Mouse (Mus musculus): Measurements from ENCODE around the gene Gm867. TPM values are rescaled to one million over a fixed set of nuclear protein-coding genes. Genes with fewer than 3 reads are reported as not detected.

Gene Gm867
- total RNA-seq, 2 experiments from 2014 or later, result 0.64 to 1.1 TPM

- DNase-seq (ENCODE audit: extremely low spot score in 1 of 2, low spot score in 1 of 2), result no peak
These were observed 36.1 kb downstream of the Gm867 start for GRCm38 (mm10) chr10:75904391-75904790.

- no peak for DNase-seq (ENCODE audit: extremely low spot score in 1 of 2, low spot score in 1 of 2)
These were observed 41.6 kb downstream of the Gm867 start for GRCm38 (mm10) chr10:75898846-75899245.

- DNase-seq (ENCODE audit: extremely low spot score in 1 of 2, low spot score in 1 of 2), result no peak
These were observed 42.4 kb downstream of the Gm867 start for GRCm38 (mm10) chr10:75898039-75898564.

- peak; percentile 52 to 89 for DNase-seq (ENCODE audit: extremely low spot score in 1 of 2, low spot score in 1 of 2)
These were observed 43.1 kb downstream of the Gm867 start for GRCm38 (mm10) chr10:75897373-75897772.

- DNase-seq (ENCODE audit: extremely low spot score in 1 of 2, low spot score in 1 of 2), result no peak
These were observed 44.3 kb downstream of the Gm867 start for GRCm38 (mm10) chr10:75896208-75896607.

GRCm38 (mm10) chr10:75895730-75896129 lies 44.7 kb downstream of the Gm867 start:
- no peak for DNase-seq (ENCODE audit: extremely low spot score in 1 of 2, low spot score in 1 of 2)

- DNase-seq (ENCODE audit: extremely low spot score in 1 of 2, low spot score in 1 of 2), result no peak
These were observed 45.9 kb downstream of the Gm867 start for GRCm38 (mm10) chr10:75894601-75895000.

- peak; percentile 80 to 87 for DNase-seq (ENCODE audit: extremely low spot score in 1 of 2, low spot score in 1 of 2)
These were observed 47.3 kb downstream of the Gm867 start, which contains the start of gene Derl3 for GRCm38 (mm10) chr10:75893089-75893750. Gene Derl3 (plus strand): TSS chr10:75893413.

GRCm38 (mm10) chr10:75889406-75890153 lies 50.9 kb downstream of the Gm867 start:
- DNase-seq (ENCODE audit: extremely low spot score in 1 of 2, low spot score in 1 of 2), result no peak

Other genes starting within 250 kb of the Gm867 start
- gene Cabin1, start 176.3 kb downstream of the Gm867 start, total RNA-seq (2021), result 10 to 100 TPM; 60.6 to 79.2 TPM
- 10 to 100 TPM; 40.4 to 44.5 TPM for gene Ddt, start 167.3 kb downstream of the Gm867 start, total RNA-seq (2021)
- not detected for gene Gm20441, start 159.7 kb downstream of the Gm867 start, total RNA-seq (2021)
- gene Gstt3, start 159.3 kb downstream of the Gm867 start, total RNA-seq (2021), result 1 to 10 TPM; 1.7 to 1.8 TPM
- 1 to 10 TPM; 3.9 to 6.5 TPM for gene Gstt1, start 142.1 kb downstream of the Gm867 start, total RNA-seq (2021)
- gene Gstt4, start 118.1 kb downstream of the Gm867 start, total RNA-seq (2021), result not detected
- gene Gstt2, start 103.2 kb downstream of the Gm867 start, total RNA-seq (2021), result 1 to 10 TPM; 2.2 to 4.5 TPM
- gene Mif, start 80.4 kb downstream of the Gm867 start, total RNA-seq (2021), result 100 to 1,000 TPM; 420 to 504 TPM
- gene Derl3, start 47.3 kb downstream of the Gm867 start, total RNA-seq (2021), result 1 to 10 TPM; 3.8 to 4.7 TPM
- gene Smarcb1, start 19.1 kb downstream of the Gm867 start, total RNA-seq (2021), result 10 to 100 TPM; 86.4 to 88.8 TPM
- gene Chchd10, start 7.5 kb downstream of the Gm867 start, total RNA-seq (2021), result 100 to 1,000 TPM; 323 to 356 TPM
- 1 to 10 TPM; 1.4 to 2.1 TPM for gene Mmp11, start 4.2 kb downstream of the Gm867 start, total RNA-seq (2021)
- gene Vpreb3, start 2.4 kb upstream of the Gm867 start, total RNA-seq (2021), result not detected
- under 1 TPM; 0.21 to 0.66 TPM for gene Gm5134, start 13.8 kb upstream of the Gm867 start, total RNA-seq (2021)
- 10 to 100 TPM; 15.9 to 17.2 TPM for gene Zfp280b, start 92.0 kb upstream of the Gm867 start, total RNA-seq (2021)
- not detected for gene Slc5a4b, start 170.3 kb upstream of the Gm867 start, total RNA-seq (2021)
- gene Slc5a4a, start 206.8 kb upstream of the Gm867 start, total RNA-seq (2021), result not detected

Measured in layer of hippocampus, postnatal 25 days (tissue).